Mouse (Mus musculus) embryo, embryonic 9.5 days (tissue): Measurements from ENCODE around the gene Sbk2.
"Not testable (repeated sequence)": the region's sequence is repeated elsewhere in the genome, so short reads cannot be mapped to it uniquely, and the experiment has no call there.

Experiments used
- DNase-seq: peaks from one replicate; pipeline ENCODE4 v3.0.0-alpha.2; 2017; ENCODE audit errors: extremely low spot score

Sbk2 gene

DNA sequence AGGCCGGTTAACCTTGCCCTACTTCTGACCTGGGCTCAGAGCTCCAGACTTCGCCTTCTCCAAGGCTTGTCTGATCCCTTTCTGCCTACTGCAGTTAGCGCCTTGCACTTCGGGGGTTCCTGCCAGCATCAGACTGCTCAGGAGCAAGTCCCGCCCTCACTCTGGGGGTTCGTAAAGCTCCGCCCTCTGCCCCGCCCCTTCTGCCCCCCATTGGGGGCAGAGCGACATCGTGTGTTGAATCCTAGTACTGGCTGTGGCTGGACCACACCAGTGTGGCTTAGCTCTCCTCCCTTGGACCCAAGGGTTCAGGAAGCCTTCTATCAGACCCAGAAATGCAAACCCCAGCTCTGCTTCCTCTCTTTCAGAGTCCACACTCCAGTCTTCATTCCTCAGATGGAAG, at the start of gene Sbk2:
TSS of gene Sbk2 (minus strand) at position 135 of the 400 bp plus-strand sequence.
- DNase-seq, result peak; percentile 77

DNA sequence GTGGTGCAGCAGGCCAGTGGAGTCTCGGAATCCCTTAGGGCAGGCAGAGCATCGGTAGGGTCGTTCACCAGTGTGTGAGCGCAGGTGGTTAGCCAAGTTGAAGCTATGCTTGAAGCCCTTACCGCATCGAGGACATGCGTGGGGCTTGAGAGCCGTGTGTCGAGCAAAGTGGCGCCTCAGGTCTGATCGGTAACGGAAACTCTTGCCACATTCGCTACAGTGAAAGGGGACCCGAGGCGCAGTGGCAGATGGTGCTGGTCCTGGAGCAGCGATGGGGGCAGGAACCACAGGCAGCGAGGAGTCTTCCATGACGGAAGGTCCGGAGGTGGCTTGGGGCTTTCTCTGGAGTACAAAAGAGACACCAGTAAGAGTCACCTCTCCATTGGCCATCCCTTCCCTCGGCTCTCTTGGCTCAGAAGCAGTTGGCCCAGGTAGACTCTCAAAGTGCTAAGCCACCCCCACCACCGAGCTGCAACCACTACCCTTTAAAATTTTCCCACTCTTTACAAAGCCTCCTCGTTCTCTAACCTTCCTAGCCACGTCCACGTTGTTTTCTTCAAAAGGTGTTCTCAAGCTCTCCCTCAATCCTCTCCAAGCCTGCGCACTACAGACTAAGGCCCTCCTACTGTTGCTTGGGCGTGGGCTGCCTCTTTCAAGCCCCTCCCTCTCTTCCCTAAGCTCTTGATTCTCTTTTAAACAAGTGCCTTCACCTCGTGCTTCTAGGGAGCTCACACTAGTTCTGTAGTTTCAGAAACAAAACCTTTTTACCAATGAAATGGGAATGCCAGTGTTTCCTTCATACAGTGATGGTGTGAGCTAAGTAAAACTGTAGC, 48.7 kb upstream of the Sbk2 start:
- DNase-seq, result no peak

- no peak for DNase-seq
Observed at GRCm38 (mm10) chr7:5008229-5008628, 44.0 kb upstream of the Sbk2 start.

- not testable (repeated sequence) for DNase-seq
Observed at GRCm38 (mm10) chr7:5002876-5003275, 38.7 kb upstream of the Sbk2 start.

GRCm38 (mm10) chr7:4999876-5000275, 35.7 kb upstream of the Sbk2 start:
- DNase-seq, result no peak

GRCm38 (mm10) chr7:4996934-4997333, 32.7 kb upstream of the Sbk2 start:
- no peak for DNase-seq

GRCm38 (mm10) chr7:4996003-4996895, 32.0 kb upstream of the Sbk2 start, which contains the start of gene Zfp579:
TSS of gene Zfp579 (minus strand) at chr7:4996158.
- DNase-seq, result peak; percentile 95

DNA sequence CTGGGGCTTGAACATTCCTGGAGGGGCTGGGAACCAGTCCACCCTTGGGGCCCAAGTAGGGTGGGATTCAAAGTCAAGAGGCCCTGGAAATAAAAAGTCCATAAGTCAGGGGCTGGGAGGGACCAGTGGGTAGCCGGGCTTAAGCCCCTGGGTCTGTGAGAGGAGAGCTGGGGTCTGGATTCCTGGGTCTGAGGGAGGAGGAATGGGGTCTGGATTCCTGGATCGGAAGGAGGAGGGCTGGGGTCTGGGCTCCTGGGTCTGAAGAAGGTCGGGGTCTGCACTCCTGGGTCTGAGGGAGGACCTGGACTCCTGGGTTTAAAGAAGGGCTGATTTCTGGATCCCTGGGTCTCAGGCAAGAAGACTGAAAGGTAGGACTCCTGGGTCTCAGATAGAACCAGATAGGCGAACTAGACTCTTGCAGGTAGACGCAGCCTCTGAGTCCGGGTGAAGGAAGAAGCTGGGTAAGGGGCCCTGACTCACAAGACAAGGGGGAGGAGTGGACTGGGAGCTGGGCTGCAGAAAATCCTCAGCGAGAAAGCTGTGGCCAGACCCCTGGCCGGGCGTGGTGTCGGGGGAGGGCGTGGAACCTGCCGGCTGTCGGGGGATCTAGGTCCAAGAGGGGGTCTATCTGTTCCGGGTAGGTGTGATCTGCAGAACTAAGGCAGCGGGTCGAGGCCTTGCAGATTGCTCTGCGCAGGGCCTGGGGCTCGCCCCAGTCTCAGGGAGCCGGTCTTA, 31.2 kb upstream of the Sbk2 start:
- DNase-seq, result no peak

DNA sequence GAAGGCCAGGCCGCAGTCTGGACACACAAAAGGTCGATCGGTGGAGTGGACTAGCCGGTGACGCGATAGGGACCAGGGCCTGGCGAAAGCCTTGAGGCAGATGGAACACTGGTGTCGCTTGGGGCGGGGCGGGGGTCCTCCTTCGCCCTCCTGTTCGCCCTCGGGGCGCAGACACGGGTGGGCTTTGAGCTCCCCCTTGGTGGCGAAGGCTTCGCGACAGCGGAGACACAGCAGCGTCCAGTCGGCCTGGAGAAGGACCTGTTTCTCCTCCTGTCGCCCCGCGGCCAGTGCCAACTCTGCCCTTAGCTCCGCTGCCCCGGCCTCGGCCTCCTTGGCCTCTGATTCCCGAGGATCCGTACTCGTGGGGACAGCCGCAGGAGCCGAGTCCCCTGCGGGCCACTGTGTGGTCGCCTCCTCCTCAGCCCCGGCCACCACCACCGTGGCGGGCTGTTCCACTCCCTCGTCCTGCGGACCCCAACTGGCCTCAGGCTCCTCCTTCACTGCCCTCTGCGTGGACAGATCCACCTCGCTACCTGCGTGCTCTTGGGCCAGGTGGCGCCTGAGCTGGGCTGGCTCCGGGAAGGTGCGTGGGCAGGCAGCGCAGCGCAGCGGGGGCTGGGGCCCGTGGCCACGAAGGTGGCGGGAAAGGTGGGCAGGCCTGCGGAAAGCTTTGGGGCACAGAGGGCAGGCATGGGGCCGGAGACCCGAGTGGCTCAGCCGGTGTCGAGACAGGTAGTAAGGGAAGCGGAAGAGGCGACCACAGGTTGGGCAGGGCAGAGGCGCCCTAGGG, 30.0 kb upstream of the Sbk2 start:
- no peak for DNase-seq

- no peak for DNase-seq
Observed at GRCm38 (mm10) chr7:4993347-4993998, 29.3 kb upstream of the Sbk2 start.

DNA sequence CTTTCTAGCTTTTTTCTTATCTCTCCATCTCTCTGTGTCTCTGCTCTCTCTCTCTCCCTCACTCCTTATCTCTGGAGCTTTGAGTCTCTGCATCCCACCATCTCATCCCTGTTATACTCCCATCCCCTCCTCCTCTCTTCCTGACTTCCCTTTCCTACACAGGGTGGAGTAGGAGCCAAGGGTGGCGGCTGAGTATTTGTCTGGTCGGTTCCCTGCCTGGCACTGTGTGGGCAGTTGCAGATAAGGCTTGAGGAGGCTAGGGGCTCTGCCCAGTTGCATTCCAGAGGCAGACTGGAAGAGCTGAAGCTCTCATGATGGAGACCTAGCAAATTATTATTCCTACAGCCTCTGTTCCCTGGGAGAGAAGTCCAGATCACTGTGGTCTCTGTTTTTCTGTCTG, 24.0 kb upstream of the Sbk2 start:
- DNase-seq, result no peak

GRCm38 (mm10) chr7:4976832-4977231, 12.6 kb upstream of the Sbk2 start:
- no peak for DNase-seq

GRCm38 (mm10) chr7:4975455-4975854, 11.2 kb upstream of the Sbk2 start:
- no peak for DNase-seq

DNA sequence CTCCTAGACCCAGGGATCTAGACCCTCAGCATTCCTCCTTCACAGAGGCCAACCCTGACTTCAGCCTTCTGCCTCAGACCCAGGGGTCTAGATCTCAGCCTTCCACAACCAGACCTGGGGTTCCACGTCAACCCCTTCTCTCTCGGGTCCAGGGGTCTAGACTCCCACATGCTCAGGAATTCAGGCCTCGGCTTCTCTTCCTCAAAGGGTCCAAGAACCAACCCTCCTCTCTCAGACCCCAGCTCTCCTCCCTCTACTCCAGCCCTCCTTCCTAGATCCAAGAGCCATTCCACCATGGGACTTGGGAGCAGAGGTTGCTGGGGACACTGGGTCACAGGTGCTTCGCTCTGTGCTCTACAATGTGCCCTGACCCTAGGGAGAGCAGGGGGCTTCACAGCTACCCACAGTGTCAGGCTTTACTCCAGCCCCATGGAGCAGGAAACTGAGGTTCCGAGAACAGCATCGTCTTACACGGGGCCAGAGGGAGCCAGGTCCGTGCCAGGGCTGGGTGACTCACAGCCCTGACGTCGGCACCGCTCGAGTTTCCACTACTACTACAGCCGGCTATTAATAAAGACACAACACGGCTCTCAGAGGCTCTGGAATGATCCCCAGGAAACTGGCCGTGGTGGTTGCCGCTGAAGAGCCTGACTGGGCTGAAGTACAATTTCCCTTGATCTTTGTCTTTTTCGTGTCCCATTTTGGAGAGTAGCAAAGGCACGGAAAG, 8.3 kb upstream of the Sbk2 start:
- DNase-seq, result no peak

- DNase-seq, result no peak
Observed at GRCm38 (mm10) chr7:4971710-4972109, 7.5 kb upstream of the Sbk2 start.

DNA sequence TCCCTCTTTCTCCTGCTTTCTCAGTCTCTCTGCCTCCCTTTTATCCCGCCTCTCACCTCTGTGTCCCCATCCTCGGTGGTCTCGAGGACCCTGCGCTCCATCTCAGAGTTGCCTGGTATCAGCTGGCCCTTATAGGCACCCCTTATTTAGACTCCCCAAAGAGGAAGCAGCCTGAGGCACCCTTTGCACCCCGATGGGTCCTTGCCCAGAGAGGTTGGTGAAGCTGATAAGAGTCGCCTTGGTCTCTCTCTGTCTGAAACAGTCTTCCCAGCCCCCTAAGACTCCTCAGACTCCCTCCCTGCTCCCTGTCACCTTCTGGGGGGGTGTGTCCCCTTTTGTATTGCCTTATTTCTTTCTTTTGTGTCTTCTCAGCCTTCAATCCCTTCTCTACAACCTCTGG, 6.9 kb upstream of the Sbk2 start, which contains the start of gene Sbk3:
TSS of gene Sbk3 (minus strand) at position 101 of the 400 bp plus-strand sequence.
- DNase-seq, result no peak

- no peak for DNase-seq
Observed at GRCm38 (mm10) chr7:4964988-4965387, 782 bp upstream of the Sbk2 start.

- DNase-seq, result no peak
Observed at GRCm38 (mm10) chr7:4963527-4963926, 679 bp downstream of the Sbk2 start.

GRCm38 (mm10) chr7:4957361-4957760, 6.8 kb downstream of the Sbk2 start:
- DNase-seq, result no peak
